Mouse (Mus musculus) embryonic facial prominence, embryonic 11.5 days (tissue): ENCODE results near the gene Rpl11. TPM values are rescaled to one million over a fixed set of nuclear protein-coding genes. Genes with fewer than 3 reads are reported as not detected.

Experiments
- ATAC-seq: fragments of 200-750 bp; cut with Nextera tagmentation; replicated peaks from 2 replicates; pipeline ENCODE4 v1.8.0; 2017; ENCODE audit warnings: low read depth; ENCODE audit not compliant: insufficient number of reproducible peaks, low FRiP score, low TSS enrichment
- DNase-seq: peaks from one replicate; pipeline ENCODE4 v3.0.0-alpha.2; 2015; ENCODE audit warnings: low spot score
- H3K27ac ChIP-seq: fragments of 300-500 bp; sonication (generic); replicated peaks from 2 replicates; pipeline ENCODE4 v1.5.1; 2014; ENCODE audit warnings: mild to moderate bottlenecking, low read depth, low read length, control low read depth
- H3K27me3 ChIP-seq: fragments of 300-500 bp; sonication (generic); 2 replicates; pipeline ENCODE4 v1.6.1; 2014; ENCODE audit warnings: mild to moderate bottlenecking, low read length, moderate library complexity, mixed read lengths; ENCODE audit not compliant: control insufficient read depth, insufficient read depth
- H3K36me3 ChIP-seq: fragments of 300-500 bp; sonication (generic); replicated peaks from 2 replicates; pipeline ENCODE4 v1.6.1; 2014; ENCODE audit warnings: low read depth, mild to moderate bottlenecking, low read length, moderate library complexity, mixed read lengths; ENCODE audit not compliant: control insufficient read depth, insufficient read depth
- H3K4me1 ChIP-seq: fragments of 300-500 bp; sonication (generic); 2 replicates; pipeline ENCODE4 v1.6.1; 2014; ENCODE audit warnings: low read length, mixed read lengths; ENCODE audit not compliant: control insufficient read depth, insufficient read depth
- H3K4me2 ChIP-seq: fragments of 300-500 bp; sonication (generic); 2 replicates; pipeline ENCODE4 v1.6.1; 2014; ENCODE audit warnings: low read depth, mild to moderate bottlenecking, control low read depth, low read length, moderate library complexity
- H3K4me3 ChIP-seq: fragments of 300-500 bp; sonication (generic); 2 replicates; pipeline ENCODE4 v1.5.1; 2014; ENCODE audit warnings: low read depth, low read length, control low read depth
- H3K9ac ChIP-seq: fragments of 300-500 bp; sonication (generic); replicated peaks from 2 replicates; pipeline ENCODE4 v1.6.1; 2014; ENCODE audit warnings: mild to moderate bottlenecking, control low read depth, low read length
- H3K9me3 ChIP-seq: fragments of 300-500 bp; sonication (generic); replicated peaks from 2 replicates; pipeline ENCODE4 v1.6.1; 2016; ENCODE audit warnings: mild to moderate bottlenecking, low read length, inconsistent platforms, mixed read lengths; ENCODE audit not compliant: control insufficient read depth
- WGBS: fragments of 180-500 bp; shearing (Covaris S2); extraction: QIAGEN DNeasy Blood & Tissue Kit; methylation state at CpG from one replicate; pipeline ENCODE4 v1.1.7; 2014; 5-methylcytosine and 5-hydroxymethylcytosine counted together
- polyA plus RNA-seq: library from polyadenylated mRNA; unstranded; fragments of >200 nt; fragmentation: Nextera tagmentation; extraction: Ambion mirVana; gene quantifications from 2 replicates; pipeline ENCODE4 v1.2.1, GENCODE M21; 2014

Gene Rpl11
- polyA plus RNA-seq, 1 experiment from 2014 or later: 410 TPM

DNA sequence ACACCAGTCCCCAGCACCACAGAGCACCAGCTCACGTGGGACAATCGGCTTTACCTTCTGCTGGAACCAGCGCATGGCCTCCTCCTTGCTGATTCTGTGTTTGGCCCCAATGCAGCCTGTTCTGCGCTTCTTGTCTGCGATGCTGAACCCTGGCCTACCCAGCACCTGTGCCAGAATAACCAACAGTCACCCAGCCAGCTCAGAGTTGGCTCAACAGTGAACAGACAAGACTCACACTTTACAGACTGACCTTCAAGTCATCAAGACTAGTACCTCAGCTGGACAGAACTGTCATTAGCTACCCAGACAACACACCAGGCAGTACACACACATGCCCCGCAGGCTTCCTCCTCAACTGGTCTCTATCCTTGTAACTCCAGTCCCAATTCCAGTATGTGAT lies 3.0 kb downstream of the Rpl11 start:
- peaks cover 6% of the 10 kb centered on the region for H3K4me1 ChIP-seq
- H3K4me3 ChIP-seq: no peak overlapping the region
- H3K36me3 ChIP-seq: peaks cover 18% of the 10 kb centered on the region
- no peaks in the 10 kb centered on the region for H3K9me3 ChIP-seq
- H3K4me2 ChIP-seq: no peak overlapping the region
- ATAC-seq: no peak
- H3K27me3 ChIP-seq: no peaks in the 10 kb centered on the region
- H3K27ac ChIP-seq: no peak overlapping the region
- 91% methylated on average over 6 of the region's 6 CpGs for WGBS
- DNase-seq: no peak
- H3K9ac ChIP-seq: no peak overlapping the region

DNA sequence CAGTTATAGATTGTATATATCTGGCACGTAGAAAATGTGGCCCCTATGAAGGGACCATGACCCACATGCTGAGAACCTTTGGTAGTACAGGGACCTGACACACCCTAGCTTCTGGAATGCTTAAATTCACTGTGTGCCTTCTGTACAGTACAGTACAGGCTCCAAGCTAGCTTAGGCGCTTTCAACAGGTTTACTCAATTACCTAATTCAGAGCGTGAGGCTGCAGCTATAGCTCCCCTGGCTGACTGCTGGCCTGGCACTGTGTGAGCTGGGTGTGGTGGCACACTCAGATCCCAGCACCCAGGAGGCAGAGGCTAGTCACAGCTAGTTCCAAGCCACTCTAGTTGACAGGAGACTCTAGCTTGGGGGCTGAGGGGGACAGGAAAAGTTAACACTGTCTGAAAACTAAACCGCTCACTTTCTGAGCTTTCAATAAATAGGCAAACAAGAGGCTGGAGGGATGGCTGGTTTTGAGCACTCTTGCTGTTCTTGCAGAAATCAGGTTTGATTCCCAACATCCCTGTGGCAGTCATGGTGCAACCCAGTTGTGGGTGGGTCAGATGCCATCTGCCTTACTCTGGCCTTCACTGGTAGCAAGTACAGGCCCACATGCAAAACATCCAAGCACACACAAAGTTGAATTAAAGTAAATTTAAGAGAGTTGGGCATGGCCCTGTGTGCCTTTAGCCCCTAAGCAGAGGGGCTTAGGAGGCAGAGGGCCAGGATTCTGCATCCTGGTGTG lies 4.8 kb downstream of the Rpl11 start:
- Histone ChIP-seq H3K9me3 (no peaks in the 10 kb centered on the region), H3K4me3 (no peak overlapping the region), H3K27me3 (no peaks in the 10 kb centered on the region), H3K36me3 (peaks cover 18% of the 10 kb centered on the region), H3K4me2 (no peak overlapping the region), H3K4me1 (peaks cover 6% of the 10 kb centered on the region), H3K9ac (no peak overlapping the region), H3K27ac (no peak overlapping the region)
- 68% methylated on average over 4 of the region's 4 CpGs for WGBS
- DNase-seq (no peak), ATAC-seq (peak; percentile 57; the same call in 1 of the 2 replicates)

DNA sequence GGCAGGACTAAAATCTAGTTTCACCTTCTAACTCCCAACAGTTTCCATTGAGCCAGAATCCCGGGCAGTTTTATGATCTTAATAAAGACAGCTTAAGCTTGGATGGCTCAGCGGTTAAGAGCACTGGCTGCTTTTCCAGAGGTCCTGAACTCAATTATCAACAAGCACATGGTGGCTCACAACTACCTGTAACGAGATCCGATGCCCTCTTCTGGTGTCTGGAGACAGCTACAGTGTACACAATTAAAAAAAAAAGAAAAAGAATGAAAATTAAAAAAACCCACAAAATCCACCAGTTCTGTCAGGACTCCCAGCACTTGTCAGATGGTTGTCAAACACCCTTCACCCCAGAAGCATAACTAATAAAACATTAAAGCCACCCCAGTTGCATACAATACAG lies 5.6 kb downstream of the Rpl11 start:
- Histone ChIP-seq H3K4me1 (peaks cover 6% of the 10 kb centered on the region), H3K36me3 (peaks cover 18% of the 10 kb centered on the region)

DNA sequence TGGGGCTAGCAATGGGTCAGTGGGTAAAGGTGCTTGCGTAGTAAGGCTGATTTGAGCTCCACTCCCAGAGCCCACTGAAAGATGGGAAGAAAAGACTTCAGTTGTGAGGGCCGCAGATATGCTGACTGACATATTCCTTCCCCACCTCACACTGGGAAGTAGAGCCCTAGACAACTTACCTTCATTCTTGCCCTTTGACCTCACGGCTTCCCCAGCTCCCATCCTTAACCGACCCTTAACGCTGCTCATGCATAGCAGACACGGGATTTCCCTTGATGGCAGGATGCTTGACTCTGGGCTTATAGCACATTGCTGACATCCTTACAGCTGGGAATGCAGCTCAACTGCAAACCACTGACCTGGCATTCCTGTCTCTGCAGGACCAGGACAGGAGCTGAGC lies 6.3 kb downstream of the Rpl11 start:
- no peak overlapping the region for H3K9ac ChIP-seq
- WGBS: 74% methylated on average over 6 of the region's 6 CpGs
- no peak for DNase-seq

More for the DNA sequence above, 5.6 kb downstream of the Rpl11 start:
- Histone ChIP-seq H3K9ac (no peak overlapping the region; the same call in 1 of the 2 replicates), H3K4me2 (no peak overlapping the region), H3K4me3 (no peak overlapping the region), H3K9me3 (no peaks in the 10 kb centered on the region), H3K27me3 (no peaks in the 10 kb centered on the region), H3K27ac (no peak overlapping the region)
- DNase-seq: no peak
- ATAC-seq: no peak
- 52% methylated on average over 4 of the region's 4 CpGs for WGBS

DNA sequence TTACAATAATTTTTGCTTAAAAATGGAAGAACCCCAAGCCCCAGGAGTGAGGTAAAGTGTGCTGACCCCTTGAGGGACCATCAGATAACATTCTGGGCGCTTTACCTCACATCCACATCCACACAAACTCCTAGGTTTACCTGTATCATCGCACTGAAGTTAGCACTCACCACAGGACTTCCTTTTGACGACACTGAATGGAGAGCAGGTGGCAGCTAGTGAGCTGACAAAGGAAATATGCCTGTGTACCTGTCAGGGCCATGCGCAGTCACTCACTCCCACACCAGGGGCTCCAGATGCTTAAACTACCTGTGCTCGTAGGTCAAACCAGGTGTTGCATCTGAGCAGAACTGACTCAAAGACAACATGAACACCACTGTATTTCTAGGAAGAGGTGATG lies 8.1 kb downstream of the Rpl11 start:
- Histone ChIP-seq H3K27ac (no peak overlapping the region), H3K4me3 (no peak overlapping the region), H3K4me2 (no peak overlapping the region), H3K9me3 (no peaks in the 10 kb centered on the region), H3K9ac (no peak overlapping the region), H3K27me3 (no peaks in the 10 kb centered on the region), H3K4me1 (no peaks in the 10 kb centered on the region), H3K36me3 (peaks cover 12% of the 10 kb centered on the region)
- no peak for ATAC-seq
- no peak for DNase-seq
- WGBS: 86% methylated on average over 5 of the region's 5 CpGs

More for the DNA sequence above, 6.3 kb downstream of the Rpl11 start:
- no peak for ATAC-seq
- Histone ChIP-seq H3K9me3 (no peaks in the 10 kb centered on the region), H3K4me2 (no peak overlapping the region), H3K4me3 (no peak overlapping the region), H3K27me3 (no peaks in the 10 kb centered on the region), H3K27ac (no peak overlapping the region), H3K36me3 (peaks cover 18% of the 10 kb centered on the region), H3K4me1 (peaks cover 4% of the 10 kb centered on the region; the same call in 1 of the 2 replicates)

DNA sequence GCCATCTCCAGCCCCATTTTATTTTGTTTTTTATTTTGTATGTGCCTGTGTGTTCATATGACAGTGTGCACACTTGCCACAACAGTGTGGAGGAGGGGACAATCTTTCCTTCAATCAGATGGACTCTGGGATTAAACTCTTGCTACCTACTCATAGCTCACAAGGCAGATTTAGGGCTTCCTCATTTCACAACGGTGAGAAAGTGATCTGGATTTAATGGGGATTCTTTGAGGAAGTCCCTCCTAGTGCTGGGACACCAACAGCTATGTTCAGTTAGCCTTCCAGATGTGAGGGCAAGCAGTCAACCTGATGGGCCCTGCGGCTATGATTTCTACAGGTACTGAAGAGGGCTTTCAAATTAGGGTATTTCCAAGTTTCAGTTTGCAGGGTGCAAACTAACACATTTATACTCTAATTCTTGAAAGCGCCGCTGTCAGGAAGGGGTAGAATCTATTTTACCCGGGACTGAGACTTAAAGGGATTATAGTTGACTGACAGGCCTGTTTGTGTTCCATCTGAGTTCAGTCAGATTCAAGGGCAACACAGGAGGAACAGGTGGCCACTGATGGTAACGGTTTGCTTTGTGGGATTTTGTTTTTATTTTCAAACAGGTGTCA lies 9.3 kb downstream of the Rpl11 start:
- no peaks in the 10 kb centered on the region for H3K9me3 ChIP-seq
- WGBS: 86% methylated on average over 6 of the region's 6 CpGs

DNA sequence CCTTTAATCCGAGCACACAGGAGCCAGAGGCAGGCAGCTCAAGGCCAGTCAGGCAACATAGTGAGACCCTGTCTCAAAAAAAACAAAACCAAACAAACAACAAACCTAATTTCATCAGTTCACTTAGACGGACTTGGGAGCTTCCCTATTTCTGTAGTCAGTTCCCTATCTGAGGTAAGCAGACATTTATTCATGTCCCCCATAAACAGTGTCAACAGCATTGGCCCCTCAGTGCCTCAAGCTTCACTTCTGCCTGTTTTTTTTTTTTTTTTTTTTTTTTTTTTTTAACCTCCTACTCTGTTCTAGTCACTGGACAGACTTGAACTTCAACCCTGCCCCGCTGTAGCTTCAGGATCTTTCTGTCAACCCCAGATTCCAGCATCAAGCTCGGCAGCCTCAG lies 18.1 kb downstream of the Rpl11 start:
- Histone ChIP-seq H3K36me3 (no peaks in the 10 kb centered on the region), H3K4me2 (no peak overlapping the region), H3K9ac (no peak overlapping the region), H3K9me3 (no peaks in the 10 kb centered on the region), H3K4me3 (no peak overlapping the region), H3K4me1 (0 out of 2 replicates have a peak, but pooled peaks cover 2% of the 10 kb centered on the region), H3K27me3 (no peaks in the 10 kb centered on the region), H3K27ac (no peak overlapping the region)
- 85% methylated on average over 4 of the region's 4 CpGs for WGBS
- ATAC-seq (no peak), DNase-seq (no peak)

More for the DNA sequence above, 9.3 kb downstream of the Rpl11 start:
- no peak for DNase-seq
- Histone ChIP-seq H3K4me3 (no peak overlapping the region), H3K9ac (no peak overlapping the region), H3K36me3 (peaks cover 5% of the 10 kb centered on the region), H3K27ac (no peak overlapping the region), H3K4me1 (no peaks in the 10 kb centered on the region), H3K4me2 (no peak overlapping the region), H3K27me3 (no peaks in the 10 kb centered on the region)
- no peak for ATAC-seq

DNA sequence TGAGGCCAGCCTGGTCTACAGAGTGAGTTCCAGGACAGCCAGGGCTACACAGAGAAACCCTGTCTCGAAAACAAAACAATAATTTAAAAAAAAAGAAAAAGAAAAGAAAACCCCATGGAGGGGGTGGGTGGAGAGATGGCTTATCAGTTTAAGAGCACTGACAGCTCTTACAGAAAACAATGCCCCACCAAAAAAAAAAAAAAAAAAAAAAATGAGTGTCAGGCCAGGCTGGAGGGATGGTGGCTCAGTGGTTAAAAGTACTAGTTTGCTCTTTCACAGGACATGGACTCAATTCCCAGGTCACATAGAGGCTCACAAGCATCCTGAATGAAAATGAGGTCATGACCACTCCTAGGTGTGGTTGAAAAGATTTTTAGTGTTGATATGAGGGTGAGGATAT lies 20.0 kb downstream of the Rpl11 start:
- Histone ChIP-seq H3K4me1 (0 out of 2 replicates have a peak, but pooled peaks cover 2% of the 10 kb centered on the region), H3K27me3 (no peaks in the 10 kb centered on the region), H3K9me3 (no peaks in the 10 kb centered on the region), H3K4me2 (no peak overlapping the region), H3K9ac (no peak overlapping the region), H3K27ac (no peak overlapping the region), H3K36me3 (no peaks in the 10 kb centered on the region), H3K4me3 (no peak overlapping the region)
- DNase-seq (no peak), ATAC-seq (no peak)
- WGBS: 75% methylated on average over 1 of the region's 1 CpGs
